Mouse (Mus musculus): ENCODE results near the gene Fstl4. TPM values are rescaled to one million over a fixed set of nuclear protein-coding genes. Genes with fewer than 3 reads are reported as not detected.

Fstl4 gene
- polyA plus RNA-seq, 1 experiment from 2014 or later, result 1.3 TPM

DNA sequence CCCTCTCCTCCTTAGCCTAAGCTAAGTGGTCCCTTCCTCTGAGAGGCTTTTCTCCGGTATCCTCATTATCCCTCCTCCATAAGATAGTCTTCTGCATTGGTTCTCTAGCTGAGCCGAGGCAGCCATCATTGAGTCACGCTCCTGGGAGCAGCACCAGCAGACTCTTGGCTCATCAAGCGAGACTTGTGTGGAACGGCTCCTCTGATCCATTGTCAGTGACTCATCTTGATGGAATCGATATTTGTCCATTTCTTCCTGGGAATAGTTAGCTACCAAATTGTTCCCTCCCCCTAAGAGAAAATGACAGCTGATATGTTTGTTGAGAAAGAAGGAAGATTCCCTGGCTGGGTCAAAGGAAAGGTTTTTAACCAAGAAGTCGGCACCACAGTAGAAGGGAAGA, 17.2 kb upstream of the Fstl4 start:
- no peak for DNase-seq (ENCODE audit: low spot score)
- H3K27ac ChIP-seq (replicated peaks), result no peak overlapping the region
- no peaks in the 10 kb centered on the region for H3K36me3 ChIP-seq (replicated peaks)
- no peak overlapping the region for H3K4me3 ChIP-seq
- peaks cover 37% of the 10 kb centered on the region for H3K27me3 ChIP-seq (replicated peaks; ENCODE audit: low read depth, poor library complexity, severe bottlenecking)
- peaks cover 12% of the 10 kb centered on the region for H3K4me1 ChIP-seq
- H3K9me3 ChIP-seq, result no peaks in the 10 kb centered on the region
- WGBS, result 83% methylated on average over 7 of the region's 7 CpGs

DNA sequence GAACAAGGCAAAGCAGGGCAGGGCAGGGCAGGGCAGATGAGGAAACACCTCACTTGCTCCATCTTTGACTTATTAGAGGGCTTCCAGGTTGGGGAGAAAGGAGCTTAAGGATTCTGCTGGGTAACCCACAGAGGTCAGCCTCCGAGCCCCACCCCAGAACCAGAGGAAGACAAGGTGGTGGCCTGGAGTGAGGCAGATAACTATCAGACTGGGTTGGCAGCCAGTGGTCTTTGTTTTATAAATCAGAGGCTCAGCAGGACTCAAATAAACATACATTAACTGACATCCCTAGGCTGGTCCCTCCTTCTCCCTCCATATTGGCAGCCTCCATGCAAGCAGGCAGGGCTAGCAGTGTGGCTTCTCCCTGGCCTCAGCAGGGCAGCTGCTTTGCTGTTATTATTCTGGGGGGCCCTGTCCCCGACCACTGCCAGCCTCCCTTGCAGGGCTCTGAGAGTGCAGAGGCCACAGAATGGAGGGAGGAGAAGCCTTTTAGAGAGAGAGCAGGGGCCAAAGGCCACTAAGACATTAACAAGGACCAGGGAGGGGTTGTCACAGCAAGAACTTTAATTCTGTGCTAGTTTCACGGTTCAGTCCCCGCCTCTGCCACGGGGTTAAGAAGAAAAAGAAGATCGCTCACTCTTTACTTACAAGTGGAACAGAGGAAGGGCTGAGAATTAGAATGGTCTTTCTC, 16.5 kb upstream of the Fstl4 start:
- Histone ChIP-seq H3K27me3 (replicated peaks; ENCODE audit: low read depth, poor library complexity, severe bottlenecking) (peaks cover 37% of the 10 kb centered on the region), H3K36me3 (replicated peaks) (no peaks in the 10 kb centered on the region), H3K27ac (replicated peaks) (no peak overlapping the region), H3K9me3 (no peaks in the 10 kb centered on the region), H3K4me1 (peaks cover 12% of the 10 kb centered on the region), H3K4me3 (no peak overlapping the region)
- peak; percentile 28 for DNase-seq (ENCODE audit: low spot score)
- 16% methylated on average over 6 of the region's 6 CpGs for WGBS

DNA sequence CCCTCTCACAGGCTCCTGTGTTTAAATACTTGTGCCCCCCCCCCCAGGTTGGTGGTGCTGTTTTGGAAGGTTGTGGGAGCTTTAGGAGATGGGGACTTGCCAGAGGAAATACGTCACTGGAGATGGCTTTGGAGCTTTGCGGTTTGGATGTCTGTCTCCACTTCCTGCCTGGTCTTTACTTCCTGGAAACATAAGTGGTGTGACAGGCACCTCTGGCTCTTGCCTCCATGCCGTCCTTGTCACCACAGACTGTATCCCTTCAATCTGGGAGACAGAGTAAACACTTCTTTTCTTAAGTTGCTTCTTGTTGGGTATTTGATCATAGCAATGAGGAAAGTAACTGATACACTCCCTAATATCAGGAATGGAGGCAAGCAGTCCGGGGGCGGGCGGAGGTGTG, 14.4 kb upstream of the Fstl4 start:
- Histone ChIP-seq H3K4me1 (peaks cover 17% of the 10 kb centered on the region), H3K27me3 (replicated peaks; ENCODE audit: low read depth, poor library complexity, severe bottlenecking) (peaks cover 31% of the 10 kb centered on the region), H3K27ac (replicated peaks) (no peak overlapping the region), H3K36me3 (replicated peaks) (no peaks in the 10 kb centered on the region), H3K4me3 (no peak overlapping the region), H3K9me3 (no peaks in the 10 kb centered on the region)
- DNase-seq (ENCODE audit: low spot score), result no peak
- WGBS, result 83% methylated on average over 6 of the region's 6 CpGs

DNA sequence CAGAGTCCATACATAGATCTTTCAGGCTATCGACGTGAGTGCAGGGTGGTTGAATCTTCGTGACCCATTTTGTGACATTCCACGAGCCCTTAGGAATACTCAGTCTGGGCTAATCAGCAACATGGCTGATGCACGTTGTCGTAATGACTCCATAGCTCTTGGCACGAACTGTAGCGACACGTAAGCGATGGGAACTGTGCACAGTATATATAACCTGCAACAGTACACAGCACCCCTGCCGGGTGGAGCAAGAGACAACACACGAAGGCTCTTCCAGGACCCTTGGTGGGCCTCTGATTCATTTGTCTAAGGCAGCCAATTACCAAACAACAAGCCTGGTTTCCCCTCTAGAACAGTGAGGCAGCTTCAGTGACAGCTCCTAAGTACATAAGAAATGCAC, 11.9 kb upstream of the Fstl4 start:
- DNase-seq (ENCODE audit: low spot score), result no peak
- Histone ChIP-seq H3K27me3 (replicated peaks; ENCODE audit: low read depth, poor library complexity, severe bottlenecking) (peaks cover 16% of the 10 kb centered on the region; the same call in 1 of the 2 replicates), H3K4me1 (peaks cover 14% of the 10 kb centered on the region), H3K27ac (replicated peaks) (no peak overlapping the region), H3K9me3 (no peaks in the 10 kb centered on the region), H3K4me3 (no peak overlapping the region), H3K36me3 (replicated peaks) (no peaks in the 10 kb centered on the region)
- 87% methylated on average over 12 of the region's 12 CpGs for WGBS

DNA sequence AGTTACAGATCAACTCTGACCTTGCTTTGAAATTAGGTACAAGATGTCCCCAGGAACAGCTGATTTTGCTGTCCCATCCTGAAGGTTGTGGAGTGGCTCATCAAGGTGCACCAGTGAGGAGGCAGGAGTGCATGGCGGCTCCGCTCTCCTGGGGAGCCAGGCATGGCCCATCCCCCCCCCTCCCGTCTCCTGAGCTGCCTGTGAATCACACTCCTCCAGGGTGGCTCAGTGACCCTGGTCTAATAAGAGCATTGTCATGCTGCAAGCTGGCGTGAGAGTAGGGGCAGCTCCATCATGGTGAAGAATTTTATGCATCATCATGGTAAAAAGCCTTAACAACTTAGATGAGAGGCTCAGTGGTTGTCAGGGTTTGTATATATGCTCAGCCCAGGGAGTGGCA, 11.2 kb upstream of the Fstl4 start:
- DNase-seq (ENCODE audit: low spot score), result no peak
- WGBS, result 34% methylated on average over 4 of the region's 4 CpGs
- no peaks in the 10 kb centered on the region for H3K9me3 ChIP-seq
- H3K36me3 ChIP-seq (replicated peaks), result no peaks in the 10 kb centered on the region
- H3K4me3 ChIP-seq, result no peak overlapping the region
- H3K27ac ChIP-seq (replicated peaks), result no peak overlapping the region
- peaks cover 14% of the 10 kb centered on the region; the same call in 1 of the 2 replicates for H3K27me3 ChIP-seq (replicated peaks; ENCODE audit: low read depth, poor library complexity, severe bottlenecking)
- peaks cover 7% of the 10 kb centered on the region for H3K4me1 ChIP-seq

DNA sequence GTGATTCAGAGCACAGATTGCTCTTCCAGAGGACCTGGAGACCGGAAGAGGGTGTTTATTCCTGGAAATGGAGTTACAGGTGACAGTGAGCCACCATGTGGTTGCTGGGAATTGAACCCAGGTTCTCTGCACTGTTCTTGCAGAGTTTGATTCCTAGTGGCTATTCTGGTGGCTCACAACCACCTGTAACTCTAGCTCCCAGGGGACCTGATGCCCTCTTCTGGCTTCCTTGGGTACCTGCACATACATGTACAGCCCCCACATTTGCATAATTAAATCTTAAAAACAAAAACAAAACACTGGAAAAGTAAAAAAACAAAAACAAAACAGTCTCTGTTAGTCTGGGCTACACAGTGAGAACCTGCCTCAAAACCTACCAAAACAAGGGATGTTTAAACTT, 2.6 kb upstream of the Fstl4 start:
- WGBS, result 83% methylated on average over 1 of the region's 1 CpGs
- DNase-seq (ENCODE audit: low spot score), result no peak
- Histone ChIP-seq H3K27me3 (replicated peaks; ENCODE audit: low read depth, poor library complexity, severe bottlenecking) (peaks cover 50% of the 10 kb centered on the region), H3K36me3 (replicated peaks) (no peaks in the 10 kb centered on the region), H3K4me3 (no peak overlapping the region), H3K27ac (replicated peaks) (no peak overlapping the region), H3K4me1 (peaks cover 20% of the 10 kb centered on the region), H3K9me3 (no peaks in the 10 kb centered on the region)

DNA sequence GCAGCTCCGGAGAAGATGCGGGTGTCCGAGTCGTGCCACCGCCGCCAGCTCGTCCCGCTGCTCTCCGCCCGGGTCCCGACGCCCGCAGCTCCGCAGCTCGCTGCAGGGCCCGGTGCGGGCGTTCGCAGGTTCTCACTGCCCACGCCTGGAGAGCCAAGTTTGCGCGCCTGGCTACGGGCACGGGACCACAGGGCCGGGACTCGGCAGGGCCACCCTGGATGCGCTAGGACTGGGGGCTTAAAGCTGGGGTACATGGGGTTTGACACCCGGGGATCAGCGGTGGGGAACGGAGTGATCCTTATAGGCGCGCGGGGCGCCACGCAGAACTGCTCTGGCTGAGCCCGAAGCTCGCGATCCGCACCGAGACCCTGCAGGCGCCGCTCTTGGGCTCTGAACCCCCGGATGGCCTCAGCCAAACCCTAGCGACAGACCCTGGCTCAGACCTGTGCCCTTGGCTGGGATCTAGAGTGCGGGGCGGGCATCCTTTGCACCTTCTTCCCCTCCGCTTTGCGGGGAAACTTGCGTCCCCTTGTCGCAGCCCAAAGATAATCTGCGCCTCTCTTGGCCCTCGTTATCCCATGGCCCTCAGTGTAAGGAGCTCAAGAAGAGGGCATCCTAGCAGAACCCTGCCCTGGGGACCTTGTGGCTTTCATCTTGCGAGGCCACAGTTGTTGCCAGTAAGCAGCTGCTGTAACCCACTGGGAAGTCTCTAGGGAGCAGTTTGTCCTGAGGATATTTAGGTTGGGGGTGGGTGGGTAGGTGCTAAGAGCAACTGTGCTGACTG, 652 bp downstream of the Fstl4 start:
- H3K36me3 ChIP-seq (replicated peaks), result no peaks in the 10 kb centered on the region
- DNase-seq (ENCODE audit: low spot score), result peak; percentile 39
- no peak overlapping the region for H3K27ac ChIP-seq (replicated peaks)
- peak overlapping the region; percentile 67 for H3K4me3 ChIP-seq
- WGBS, result under 1% methylated on average over 53 of the region's 53 CpGs
- peaks cover 20% of the 10 kb centered on the region for H3K4me1 ChIP-seq
- no peaks in the 10 kb centered on the region for H3K9me3 ChIP-seq
- H3K27me3 ChIP-seq (replicated peaks; ENCODE audit: low read depth, poor library complexity, severe bottlenecking), result peaks cover 63% of the 10 kb centered on the region

DNA sequence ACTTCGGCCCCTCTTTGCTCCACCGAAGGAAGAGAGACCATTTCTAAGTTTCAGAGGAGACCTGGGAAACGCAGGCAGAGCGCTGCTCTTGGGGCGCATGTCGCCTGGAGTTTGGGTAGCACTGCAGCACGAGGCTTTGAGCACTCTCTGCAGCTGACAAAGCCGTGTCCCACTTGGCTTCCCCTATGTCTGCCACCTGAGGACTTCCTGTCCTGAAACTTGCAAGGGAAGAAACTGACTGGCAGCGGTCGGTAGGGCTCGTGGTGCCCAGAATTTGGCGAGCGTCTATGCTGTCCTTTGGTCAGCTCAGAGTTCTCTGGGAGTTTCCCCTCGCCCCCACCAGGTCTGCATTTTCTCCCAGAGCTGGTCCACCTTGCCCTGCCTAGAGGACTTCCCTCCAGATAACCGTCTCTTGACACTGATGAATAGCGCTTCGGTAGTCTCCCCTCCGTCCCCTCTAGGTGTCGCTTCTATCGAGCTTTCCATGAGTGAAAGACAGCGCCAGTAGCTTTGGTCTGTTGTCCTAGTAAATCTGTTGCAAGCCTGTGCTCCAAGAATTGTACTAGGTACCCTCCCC, 1.3 kb downstream of the Fstl4 start:
- Histone ChIP-seq H3K27me3 (replicated peaks; ENCODE audit: low read depth, poor library complexity, severe bottlenecking) (peaks cover 63% of the 10 kb centered on the region), H3K9me3 (no peaks in the 10 kb centered on the region), H3K27ac (replicated peaks) (no peak overlapping the region), H3K36me3 (replicated peaks) (no peaks in the 10 kb centered on the region), H3K4me3 (peak overlapping the region; percentile 67), H3K4me1 (peaks cover 20% of the 10 kb centered on the region)
- 4% methylated on average over 21 of the region's 21 CpGs for WGBS
- peak; percentile 63 for DNase-seq (ENCODE audit: low spot score)

DNA sequence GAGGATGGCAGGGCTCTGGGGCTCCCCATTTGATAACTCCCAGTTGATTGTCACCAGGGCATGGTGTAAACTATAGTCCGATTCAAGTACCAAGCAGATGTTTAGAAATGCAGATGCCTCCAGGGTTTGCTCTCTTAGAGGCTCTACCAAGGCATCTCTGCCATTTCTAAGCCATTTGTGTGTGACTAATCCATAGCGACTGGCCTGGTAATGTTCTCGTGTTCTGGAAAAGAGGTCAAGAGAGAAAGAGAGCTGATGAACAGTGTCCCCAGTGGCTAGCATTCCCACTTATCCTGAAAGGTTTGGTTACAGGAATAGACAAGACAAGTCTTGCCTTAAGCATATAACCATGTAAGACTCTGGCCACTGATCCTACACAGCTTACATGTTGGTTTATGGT, 3.5 kb downstream of the Fstl4 start:
- peaks cover 20% of the 10 kb centered on the region for H3K4me1 ChIP-seq
- no peaks in the 10 kb centered on the region for H3K36me3 ChIP-seq (replicated peaks)
- no peaks in the 10 kb centered on the region for H3K9me3 ChIP-seq
- H3K4me3 ChIP-seq, result no peak overlapping the region
- WGBS, result 73% methylated on average over 3 of the region's 3 CpGs
- H3K27ac ChIP-seq (replicated peaks), result no peak overlapping the region
- DNase-seq (ENCODE audit: low spot score), result no peak
- peaks cover 52% of the 10 kb centered on the region for H3K27me3 ChIP-seq (replicated peaks; ENCODE audit: low read depth, poor library complexity, severe bottlenecking)

DNA sequence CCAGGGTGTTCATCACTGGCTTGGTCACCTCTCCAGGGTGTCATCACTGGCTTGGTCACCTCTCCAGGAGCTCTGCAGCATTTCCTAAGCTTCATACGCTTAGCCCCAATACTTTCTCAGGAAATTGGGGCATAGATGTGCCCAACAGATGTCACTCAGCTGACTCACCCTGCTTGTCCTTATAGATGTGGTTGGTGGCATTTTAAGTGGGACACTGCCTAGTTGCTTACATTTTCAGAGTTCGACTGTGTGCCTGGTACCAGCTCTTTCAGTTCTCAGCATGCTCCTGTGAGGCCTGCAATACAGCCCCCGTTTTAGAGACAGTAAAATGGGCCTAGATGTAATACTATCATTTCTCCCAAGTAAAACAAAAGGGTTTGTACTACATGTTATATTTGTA, 8.6 kb downstream of the Fstl4 start:
- H3K27ac ChIP-seq (replicated peaks), result no peak overlapping the region
- peaks cover 7% of the 10 kb centered on the region; the same call in 1 of the 2 replicates for H3K4me1 ChIP-seq
- H3K36me3 ChIP-seq (replicated peaks), result no peaks in the 10 kb centered on the region
- no peak for DNase-seq (ENCODE audit: low spot score)
- 82% methylated on average over 3 of the region's 3 CpGs for whole genome bisulfite sequencing
- H3K9me3 ChIP-seq, result no peaks in the 10 kb centered on the region
- peaks cover 20% of the 10 kb centered on the region for H3K27me3 ChIP-seq (replicated peaks; ENCODE audit: low read depth, poor library complexity, severe bottlenecking)
- H3K4me3 ChIP-seq, result no peak overlapping the region

DNA sequence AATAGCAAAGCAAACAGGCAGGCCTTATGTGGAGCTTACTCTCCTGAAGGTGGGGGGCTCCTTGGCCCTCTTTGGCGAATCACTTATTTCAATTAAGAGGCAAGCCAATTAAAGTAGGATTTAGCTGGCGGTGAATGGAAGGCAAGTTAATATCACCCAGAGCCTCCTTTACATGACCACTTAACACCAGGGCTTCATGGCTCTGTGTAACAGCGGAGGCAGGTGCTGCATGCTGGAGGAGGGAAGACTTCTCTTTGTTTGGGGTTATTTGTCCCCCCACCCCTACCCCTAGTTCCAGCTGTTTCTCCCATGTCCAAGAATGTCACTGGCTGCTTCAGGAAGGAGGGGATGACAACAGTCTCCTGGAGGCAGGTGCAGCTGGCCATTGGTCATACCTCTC, 10.9 kb downstream of the Fstl4 start:
- no peaks in the 10 kb centered on the region for H3K9me3 ChIP-seq
- H3K4me1 ChIP-seq, result peaks cover 13% of the 10 kb centered on the region
- no peak overlapping the region for H3K27ac ChIP-seq (replicated peaks)
- peaks cover 20% of the 10 kb centered on the region for H3K27me3 ChIP-seq (replicated peaks; ENCODE audit: low read depth, poor library complexity, severe bottlenecking)
- 61% methylated on average over 3 of the region's 3 CpGs for whole genome bisulfite sequencing
- DNase-seq (ENCODE audit: low spot score), result no peak
- H3K36me3 ChIP-seq (replicated peaks), result no peaks in the 10 kb centered on the region
- H3K4me3 ChIP-seq, result no peak overlapping the region

DNA sequence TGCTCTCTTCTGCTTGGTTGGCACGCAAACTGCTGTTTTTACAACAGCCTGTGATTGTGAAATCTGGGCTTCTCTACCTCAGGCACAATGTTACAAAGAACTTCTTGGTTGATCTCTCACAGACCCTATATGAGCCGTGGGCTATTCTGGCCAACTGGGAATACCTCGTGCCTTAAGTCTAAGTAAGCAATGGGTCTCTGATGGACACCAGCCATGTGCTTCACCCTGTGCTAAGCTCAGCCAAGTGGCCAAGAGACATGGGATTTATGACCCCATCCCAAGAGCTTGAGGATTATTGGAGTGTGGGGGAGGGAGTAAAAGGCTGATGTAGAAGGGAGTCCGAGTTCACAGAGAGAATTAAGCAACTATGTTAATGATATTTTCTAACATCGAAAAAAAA, 18.0 kb downstream of the Fstl4 start:
- H3K27ac ChIP-seq (replicated peaks), result no peak overlapping the region
- no peak for DNase-seq (ENCODE audit: low spot score)
- H3K4me1 ChIP-seq, result peaks cover 6% of the 10 kb centered on the region; the same call in 1 of the 2 replicates
- H3K4me3 ChIP-seq, result no peak overlapping the region
- H3K27me3 ChIP-seq (replicated peaks; ENCODE audit: low read depth, poor library complexity, severe bottlenecking), result no peaks in the 10 kb centered on the region
- no peaks in the 10 kb centered on the region for H3K36me3 ChIP-seq (replicated peaks)
- H3K9me3 ChIP-seq, result no peaks in the 10 kb centered on the region
- 91% methylated on average over 5 of the region's 5 CpGs for WGBS

DNA sequence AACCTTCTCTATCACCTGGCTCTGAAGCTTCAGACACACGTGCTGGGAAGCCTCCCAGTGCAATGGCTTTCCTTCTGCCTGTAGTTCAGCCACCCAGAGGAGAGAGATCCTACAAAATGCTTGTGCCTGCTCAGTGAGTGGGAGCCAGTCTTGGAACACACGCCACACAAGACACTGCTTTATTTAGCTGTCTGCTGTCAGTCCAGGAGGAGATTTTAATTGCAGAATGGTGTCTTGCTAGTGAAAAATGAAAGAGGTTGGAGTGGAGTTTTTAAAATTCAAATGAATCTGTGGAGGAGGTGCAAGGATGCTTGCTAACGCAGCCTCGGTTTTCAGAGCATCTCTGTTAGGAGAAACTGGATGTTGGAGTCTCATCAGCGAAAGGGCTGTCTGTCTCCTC, 29.9 kb downstream of the Fstl4 start:
- no peak overlapping the region for H3K4me3 ChIP-seq
- WGBS, result 85% methylated on average over 5 of the region's 5 CpGs

More for the DNA sequence above, 29.9 kb downstream of the Fstl4 start:
- Histone ChIP-seq H3K36me3 (replicated peaks) (no peaks in the 10 kb centered on the region), H3K9me3 (no peaks in the 10 kb centered on the region), H3K27me3 (replicated peaks; ENCODE audit: low read depth, poor library complexity, severe bottlenecking) (no peaks in the 10 kb centered on the region), H3K4me1 (no peaks in the 10 kb centered on the region), H3K27ac (replicated peaks) (no peak overlapping the region)
- no peak for DNase-seq (ENCODE audit: low spot score)
